Mouse (Mus musculus) gastrocnemius, postnatal 4 days (tissue): ENCODE data around the gene Col23a1. TPM values are rescaled to one million over a fixed set of nuclear protein-coding genes. Genes with fewer than 3 reads are reported as not detected.
"Not testable (repeated sequence)": the region's sequence is repeated elsewhere in the genome, so short reads cannot be mapped to it uniquely, and the experiment has no call there.

ENCODE experiments used
- DNase-seq, 2 experiments: peaks; one replicate each; pipeline ENCODE4 v3.0.0; 2021 to 2022; ENCODE audit warnings: low spot score in 2 of 2, mixed read lengths in 2 of 2
- total RNA-seq, 2 experiments: library from RNA; stranded (reverse); gene quantifications; 2 replicates each; pipeline ENCODE4 v1.2.3; 2021

Col23a1 gene
- total RNA-seq, 2 experiments from 2014 or later = 25.0 to 34.6 TPM

DNA sequence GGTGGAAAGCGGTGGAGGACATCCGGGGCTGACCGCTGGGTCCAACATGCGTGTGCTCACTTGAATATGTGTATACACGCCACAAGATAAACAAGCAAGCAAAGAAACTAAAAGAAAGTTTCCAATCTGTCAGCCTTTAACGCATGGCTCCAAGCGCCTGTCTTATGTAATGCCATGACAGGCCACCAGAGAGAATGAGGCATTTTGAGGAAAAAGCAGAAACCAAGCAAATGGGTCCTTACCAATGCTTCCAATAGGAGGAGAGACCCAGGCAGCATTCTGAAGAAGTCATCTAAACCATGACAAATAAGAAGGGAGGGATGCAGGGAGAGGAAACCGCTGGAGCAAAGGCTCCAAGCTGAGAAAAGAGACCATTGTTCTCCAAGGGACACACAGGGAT, 324.5 kb downstream of the Col23a1 start:
- no peak for DNase-seq

DNA sequence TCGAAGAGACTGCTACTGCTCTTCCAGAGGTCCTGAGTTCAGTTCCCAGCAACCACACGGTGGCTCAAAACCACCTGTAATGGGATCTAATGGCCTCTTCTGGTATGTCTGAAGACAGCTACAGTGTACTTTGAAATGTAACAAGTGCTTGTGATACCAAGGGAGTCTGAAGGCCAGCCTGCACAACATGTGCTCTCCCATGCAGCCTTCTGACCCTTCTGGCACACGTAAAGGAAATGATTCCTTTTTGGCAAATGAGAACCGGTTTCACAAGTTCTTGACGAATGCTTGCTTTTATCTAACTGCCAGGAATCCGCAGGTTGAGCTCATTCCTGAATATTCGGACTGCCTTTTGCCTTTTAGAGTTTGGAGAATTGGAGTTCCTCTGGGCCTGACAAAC, 325.4 kb downstream of the Col23a1 start:
- DNase-seq = no peak

- peak; percentile 35 to 64 for DNase-seq
These were observed 325.9 kb downstream of the Col23a1 start for GRCm38 (mm10) chr11:51615601-51616000.

DNA sequence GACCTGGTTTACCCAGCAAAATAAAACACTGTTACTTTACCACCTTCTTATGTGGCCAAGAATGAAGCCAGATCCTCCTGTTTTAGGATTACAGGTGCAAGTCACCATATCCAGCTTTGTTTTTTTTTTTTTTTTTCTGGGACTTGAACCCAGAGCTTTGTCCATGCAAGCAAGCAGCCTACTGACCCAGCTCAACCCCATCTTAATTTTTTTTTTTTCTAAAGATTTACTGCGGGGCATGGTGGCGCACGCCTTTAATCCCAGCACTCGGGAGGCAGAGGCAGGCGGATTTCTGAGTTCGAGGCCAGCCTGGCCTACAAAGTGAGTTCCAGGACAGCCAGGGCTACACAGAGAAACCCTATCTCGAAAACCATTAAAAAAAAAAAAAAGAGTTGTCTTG, 326.4 kb downstream of the Col23a1 start:
- DNase-seq = not testable (repeated sequence)

DNA sequence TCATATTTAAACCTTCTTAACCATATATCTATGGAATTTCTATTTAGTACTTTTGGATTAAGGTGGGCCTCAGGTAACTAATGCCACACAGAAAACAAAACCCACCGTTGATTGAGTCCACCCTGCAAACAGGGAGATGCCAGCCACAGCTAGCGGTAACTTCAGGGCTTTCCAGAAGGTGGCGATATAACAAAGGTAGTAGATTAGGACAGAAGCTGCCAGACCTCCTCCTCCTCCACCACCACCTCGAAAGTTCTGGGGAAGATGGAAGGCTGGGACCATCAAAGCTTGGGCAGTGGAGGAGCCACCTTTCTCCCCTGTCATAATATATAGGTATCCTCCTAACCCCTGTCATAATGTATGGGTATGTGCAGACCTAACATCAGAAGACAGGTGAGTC, 328.0 kb downstream of the Col23a1 start:
- DNase-seq = peak; percentile 40 to 64

DNA sequence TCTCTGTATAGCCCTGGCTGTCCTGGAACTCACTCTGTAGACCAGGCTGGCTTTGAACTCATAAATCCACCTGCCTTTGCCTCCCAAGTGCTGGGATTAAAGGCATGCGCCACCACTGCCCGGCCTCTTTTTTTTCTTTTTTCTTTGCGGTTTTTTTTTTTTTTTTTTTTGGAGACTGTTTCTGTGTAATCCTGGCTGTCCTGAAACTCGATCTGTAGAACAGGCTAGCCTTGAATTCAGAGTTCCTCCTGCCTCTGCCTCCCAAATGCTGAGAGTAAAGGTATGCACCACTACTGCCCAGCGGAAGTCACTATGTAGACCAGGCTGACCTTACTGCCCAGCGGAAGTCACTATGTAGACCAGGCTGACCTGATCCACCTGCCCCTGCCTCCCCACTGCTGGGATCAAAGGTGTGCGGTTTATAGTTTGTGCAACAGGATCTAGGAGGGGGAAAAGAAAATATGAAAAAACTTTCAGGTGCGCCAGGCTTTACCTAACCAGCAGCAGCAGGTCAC, 329.2 kb downstream of the Col23a1 start:
- no peak for DNase-seq

- peak; percentile 86 to 92 for DNase-seq
These were observed 329.8 kb downstream of the Col23a1 start, which contains the start of gene Nhp2 for GRCm38 (mm10) chr11:51619409-51620060. Gene Nhp2, plus strand, starts transcription at chr11:51619735.

GRCm38 (mm10) chr11:51620084-51620483, 330.4 kb downstream of the Col23a1 start:
- DNase-seq = no peak

GRCm38 (mm10) chr11:51621776-51622175, 332.1 kb downstream of the Col23a1 start:
- no peak for DNase-seq

- DNase-seq = no peak
These were observed 333.3 kb downstream of the Col23a1 start for GRCm38 (mm10) chr11:51622971-51623491.

GRCm38 (mm10) chr11:51625187-51625820, 335.6 kb downstream of the Col23a1 start:
- DNase-seq = no peak

DNA sequence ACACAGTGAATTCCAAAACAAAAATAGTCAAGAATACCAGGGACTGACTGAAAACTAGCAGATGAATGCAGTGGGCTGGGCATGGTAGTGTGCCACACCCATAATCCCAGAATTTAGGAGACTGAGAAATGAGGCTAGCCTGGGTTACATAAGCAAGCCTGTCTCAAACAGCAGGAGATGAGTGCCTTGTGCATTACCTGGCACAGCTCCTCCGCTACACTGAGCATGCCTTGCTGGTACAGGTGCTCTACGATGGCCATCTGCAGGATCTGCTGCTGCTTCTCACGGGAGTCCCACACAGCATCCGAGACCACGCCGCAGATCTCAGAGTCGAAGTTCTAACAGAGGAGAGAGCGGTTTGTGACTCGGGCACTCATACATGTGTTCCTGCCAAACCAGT, 337.7 kb downstream of the Col23a1 start:
- no peak for DNase-seq

- DNase-seq = no peak
These were observed 338.2 kb downstream of the Col23a1 start for GRCm38 (mm10) chr11:51627907-51628306.

- no peak for DNase-seq
These were observed 340.1 kb downstream of the Col23a1 start for GRCm38 (mm10) chr11:51629651-51630314.

DNA sequence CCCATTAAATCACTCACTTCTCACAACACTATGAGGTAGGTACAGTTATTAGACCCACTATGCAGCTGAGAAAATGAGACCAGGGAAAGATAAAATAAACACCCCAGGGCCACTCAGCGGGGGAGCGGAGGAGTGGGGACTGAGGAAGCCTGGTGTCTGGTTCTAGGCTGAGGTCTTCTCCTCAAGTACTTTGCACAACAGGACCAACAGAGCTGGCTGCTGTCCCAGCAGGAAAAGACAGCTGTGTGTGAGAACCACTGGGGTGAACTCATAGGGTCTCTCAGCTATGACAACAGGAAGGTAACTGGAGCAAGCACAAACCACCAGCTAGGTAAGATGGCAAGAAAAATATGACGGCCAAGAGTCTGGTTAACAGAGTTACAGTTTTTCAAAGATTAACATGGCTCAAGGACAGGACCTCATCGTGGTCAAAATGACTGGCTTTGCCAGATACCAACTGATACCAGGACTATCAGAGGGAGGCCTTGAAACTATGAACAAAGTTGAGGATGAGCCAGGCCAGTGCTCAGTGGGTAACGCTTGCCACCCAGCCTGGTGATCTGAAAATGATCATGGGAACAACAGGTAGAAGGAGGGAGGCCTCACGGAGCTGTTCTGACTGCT, 342.5 kb downstream of the Col23a1 start:
- DNase-seq = no peak

DNA sequence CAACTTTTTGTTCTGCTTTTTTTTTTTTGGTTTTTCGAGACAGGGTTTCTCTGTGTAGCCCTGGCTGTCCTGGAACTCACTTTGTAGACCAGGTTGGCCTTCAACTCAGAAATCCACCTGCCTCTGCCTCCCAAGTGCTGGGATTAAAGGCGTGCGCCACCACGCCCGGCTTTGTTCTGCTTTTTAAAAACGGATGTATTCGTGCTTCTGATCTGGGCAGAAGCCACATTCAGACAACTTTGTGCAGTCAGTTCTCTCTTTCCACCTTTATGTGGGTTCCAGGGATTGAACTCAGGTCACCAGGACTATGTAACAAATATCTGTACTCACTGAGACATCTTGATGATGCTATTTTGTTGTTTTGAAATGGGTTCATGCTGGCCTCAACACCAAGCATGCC, 343.5 kb downstream of the Col23a1 start:
- not testable (repeated sequence) for DNase-seq

Other genes starting within 250 kb of the Col23a1 start
- gene Olfr1375, start 241.8 kb upstream of the Col23a1 start, total RNA-seq = not detected
- 1 to 10 TPM; 3.4 to 3.5 TPM for gene Zfp354a, start 230.7 kb upstream of the Col23a1 start, total RNA-seq
- not detected for gene Gm12569, start 69.4 kb upstream of the Col23a1 start, total RNA-seq
- 10 to 100 TPM; 44.6 to 55.1 TPM for gene Clk4, start 28.2 kb upstream of the Col23a1 start, total RNA-seq
- not detected for gene BC049762, start 26.9 kb upstream of the Col23a1 start, total RNA-seq